Mouse (Mus musculus) small intestine, adult 2 months (tissue): ENCODE measurements around the gene Hnrnpd.

ENCODE experiments used
- CTCF ChIP-seq: fragments of 200-500 bp; IDR thresholded peaks from 2 replicates; pipeline ENCODE4 v1.5.1; 2012; ENCODE audit warnings: low read depth, mild to moderate bottlenecking, control low read depth, inconsistent platforms, low read length, moderate library complexity, mixed read lengths; ENCODE audit not compliant: insufficient replicate concordance, insufficient read length; ENCODE audit errors: extremely low read depth
- POLR2A ChIP-seq: fragments of 200-500 bp; IDR thresholded peaks from 2 replicates; pipeline ENCODE4 v1.6.1; 2012; ENCODE audit warnings: low read depth, mild to moderate bottlenecking, control low read depth, inconsistent platforms, low read length, moderate library complexity

GRCm38 (mm10) chr5:99958666-99959065, 20.1 kb downstream of the Hnrnpd start:
- TF ChIP-seq CTCF = no peak
- no peak for TF ChIP-seq POLR2A
